Mouse (Mus musculus): Measurements from ENCODE around the gene Rogdi.

- TF ChIP-seq TCF12 (IDR thresholded peaks at IDR 0.05; ENCODE audit: insufficient read depth, poor library complexity, severe bottlenecking) (no peak), POLR2A (IDR thresholded peaks at IDR 0.05; ENCODE audit: insufficient read length, low read depth) (no peak), MYOG (IDR thresholded peaks at IDR 0.05; ENCODE audit: control insufficient read depth in 1 of 3, insufficient read depth in 1 of 3, insufficient read length in 2 of 3, low read depth in 2 of 3) (no peak), POLR2AphosphoS2 (IDR thresholded peaks at IDR 0.05; ENCODE audit: insufficient read length, low read depth) (no peak), MAX (IDR thresholded peaks at IDR 0.05; ENCODE audit: low read depth) (no peak), MYOD1 (IDR thresholded peaks at IDR 0.05; ENCODE audit: control insufficient read depth in 1 of 3, insufficient read length in 2 of 3, low read depth in 2 of 3) (no peak)
Observed at GRCm38 (mm10) chr16:4976180-4976579, 37.2 kb downstream of the Rogdi start.

Measured in myocyte (in vitro differentiated cells).